Mouse (Mus musculus) kidney, embryonic 15.5 days (tissue): ENCODE results near the gene Lrtm1. TPM values are rescaled to one million over a fixed set of nuclear protein-coding genes. Genes with fewer than 3 reads are reported as not detected.

Experiments
- ATAC-seq: fragments of 200-750 bp; cut with Nextera tagmentation; replicated peaks from 2 replicates; pipeline ENCODE4 v1.8.0; 2017; ENCODE audit warnings: moderate TSS enrichment; ENCODE audit not compliant: low FRiP score
- H3K27ac ChIP-seq: fragments of 300-500 bp; sonication (generic); 2 replicates; pipeline ENCODE4 v1.5.1; 2015; ENCODE audit warnings: mild to moderate bottlenecking, inconsistent platforms
- H3K27me3 ChIP-seq: fragments of 300-500 bp; sonication (generic); 2 replicates; pipeline ENCODE4 v1.6.1; 2015; ENCODE audit warnings: inconsistent platforms
- H3K36me3 ChIP-seq: fragments of 300-500 bp; sonication (generic); 2 replicates; pipeline ENCODE4 v1.6.1; 2015; ENCODE audit warnings: inconsistent platforms
- H3K4me1 ChIP-seq: fragments of 300-500 bp; sonication (generic); 2 replicates; pipeline ENCODE4 v1.6.1; 2015; ENCODE audit warnings: inconsistent platforms
- H3K4me2 ChIP-seq: fragments of 300-500 bp; sonication (generic); 2 replicates; pipeline ENCODE4 v1.6.1; 2015; ENCODE audit warnings: moderate library complexity, mild to moderate bottlenecking, inconsistent platforms
- H3K4me3 ChIP-seq: fragments of 300-500 bp; sonication (generic); replicated peaks from 2 replicates; pipeline ENCODE4 v1.5.1; 2015; ENCODE audit warnings: mild to moderate bottlenecking, inconsistent platforms
- H3K9ac ChIP-seq: fragments of 300-500 bp; sonication (generic); 2 replicates; pipeline ENCODE4 v1.6.1; 2015; ENCODE audit warnings: mild to moderate bottlenecking, inconsistent platforms
- H3K9me3 ChIP-seq: fragments of 300-500 bp; sonication (generic); replicated peaks from 2 replicates; pipeline ENCODE4 v1.6.1; 2016; ENCODE audit warnings: inconsistent platforms
- whole genome bisulfite sequencing: fragments of 180-500 bp; shearing (Covaris S2); methylation state at CpG from one replicate; pipeline ENCODE4 v1.1.7; 2015; ENCODE audit warnings: mixed read lengths; 5-methylcytosine and 5-hydroxymethylcytosine counted together
- polyA plus RNA-seq: library from polyadenylated mRNA; unstranded; fragments of >200 nt; fragmentation: Nextera tagmentation; extraction: Ambion mirVana; gene quantifications from 2 replicates; pipeline ENCODE4 v1.2.1, GENCODE M21; 2015

Gene Lrtm1
- polyA plus RNA-seq, 1 experiment from 2014 or later: 0.10 TPM

DNA sequence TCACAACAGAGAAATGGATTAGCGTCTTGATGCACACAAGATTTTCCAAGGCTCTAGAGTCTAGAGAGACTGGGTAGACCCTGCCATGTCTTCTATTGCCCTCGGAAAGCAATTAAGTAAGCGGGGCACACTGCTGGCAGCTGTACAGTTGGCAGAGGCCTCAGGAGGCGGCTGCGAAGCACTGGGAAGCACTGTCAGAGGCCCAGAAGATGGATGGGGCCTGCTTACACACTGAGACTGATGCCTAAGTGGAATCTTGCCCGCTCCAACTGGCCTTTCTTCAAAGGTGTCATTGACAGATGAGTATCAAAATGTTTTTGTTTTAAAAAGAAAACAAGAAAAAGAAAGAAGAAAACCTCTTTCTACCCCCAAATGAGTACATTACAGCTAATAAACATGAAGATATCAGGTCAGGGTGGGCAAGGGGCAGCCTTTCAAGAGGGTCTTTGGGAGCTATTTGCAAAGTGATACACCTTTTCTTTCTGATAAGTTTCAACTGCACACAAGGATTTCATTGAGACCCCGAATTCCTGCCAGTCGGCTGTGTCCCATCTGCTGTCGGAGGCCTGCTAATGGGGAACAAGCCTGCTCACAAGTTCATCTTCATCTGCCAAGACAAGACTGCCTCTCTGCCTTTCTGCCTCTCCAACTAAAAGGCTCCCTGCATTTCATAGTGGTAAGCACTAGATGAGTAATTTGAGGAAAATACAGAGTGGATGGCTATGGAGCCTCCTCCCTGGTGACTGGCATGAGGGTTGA is 22.8 kb downstream of the Lrtm1 start:
- H3K27ac ChIP-seq: no peak overlapping the region
- H3K27me3 ChIP-seq: peaks cover 3% of the 10 kb centered on the region; the same call in 1 of the 2 replicates
- H3K9me3 ChIP-seq: no peaks in the 10 kb centered on the region
- H3K36me3 ChIP-seq: no peaks in the 10 kb centered on the region
- H3K9ac ChIP-seq: no peak overlapping the region
- H3K4me1 ChIP-seq: 0 out of 2 replicates have a peak, but pooled peaks cover 3% of the 10 kb centered on the region
- WGBS: 54% methylated on average over 9 of the region's 9 CpGs
- ATAC-seq: no peak
- H3K4me2 ChIP-seq: no peak overlapping the region
- H3K4me3 ChIP-seq: no peak overlapping the region

DNA sequence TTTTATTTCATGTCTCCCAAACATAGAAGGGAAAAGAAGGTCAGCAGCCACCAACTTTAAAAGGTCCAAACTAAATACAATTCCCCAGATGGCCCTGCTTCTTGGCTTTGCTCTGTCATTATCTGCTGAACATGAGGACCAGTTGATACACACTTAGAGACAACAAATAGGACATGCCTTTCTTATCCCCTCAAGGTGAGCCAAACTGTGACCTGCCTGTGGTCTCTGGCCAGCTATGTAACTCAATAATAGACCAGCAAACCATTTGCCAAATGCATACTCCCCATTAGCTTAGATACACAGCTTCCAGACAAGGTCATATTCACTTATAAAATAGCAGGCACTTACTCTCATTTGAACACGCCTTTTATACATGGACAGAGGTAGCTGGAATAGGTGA is 23.5 kb downstream of the Lrtm1 start:
- Histone ChIP-seq H3K4me1 (0 out of 2 replicates have a peak, but pooled peaks cover 3% of the 10 kb centered on the region), H3K27ac (no peak overlapping the region), H3K9ac (no peak overlapping the region), H3K4me3 (no peak overlapping the region), H3K36me3 (no peaks in the 10 kb centered on the region), H3K4me2 (no peak overlapping the region), H3K9me3 (no peaks in the 10 kb centered on the region), H3K27me3 (peaks cover 3% of the 10 kb centered on the region; the same call in 1 of the 2 replicates)
- no peak for ATAC-seq
- WGBS: 74% methylated on average over 1 of the region's 1 CpGs

DNA sequence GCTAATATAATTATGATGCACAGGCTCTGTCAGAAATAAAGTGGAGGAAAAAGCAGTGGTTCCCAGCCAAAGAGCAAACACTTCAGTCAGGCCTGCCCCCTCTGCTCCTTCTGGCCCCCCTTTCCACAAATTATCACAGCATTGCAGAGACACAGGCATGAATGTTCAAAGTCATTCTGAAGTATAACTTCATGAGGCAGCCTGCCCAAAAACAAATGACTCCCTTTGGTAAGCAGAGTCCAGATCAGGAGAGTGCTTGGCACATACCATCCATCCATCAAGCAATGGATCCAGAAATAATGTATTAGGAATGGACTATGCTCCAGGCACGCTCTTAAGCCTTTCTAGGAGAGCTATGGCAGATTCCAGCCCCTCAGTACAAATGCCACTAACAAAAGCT is 24.3 kb downstream of the Lrtm1 start:
- Histone ChIP-seq H3K9ac (no peak overlapping the region), H3K36me3 (no peaks in the 10 kb centered on the region), H3K27ac (no peak overlapping the region), H3K4me1 (0 out of 2 replicates have a peak, but pooled peaks cover 3% of the 10 kb centered on the region), H3K4me3 (no peak overlapping the region), H3K27me3 (peaks cover 3% of the 10 kb centered on the region; the same call in 1 of the 2 replicates), H3K4me2 (no peak overlapping the region), H3K9me3 (no peaks in the 10 kb centered on the region)
- ATAC-seq: no peak
- WGBS: 88% methylated on average over 1 of the region's 1 CpGs

DNA sequence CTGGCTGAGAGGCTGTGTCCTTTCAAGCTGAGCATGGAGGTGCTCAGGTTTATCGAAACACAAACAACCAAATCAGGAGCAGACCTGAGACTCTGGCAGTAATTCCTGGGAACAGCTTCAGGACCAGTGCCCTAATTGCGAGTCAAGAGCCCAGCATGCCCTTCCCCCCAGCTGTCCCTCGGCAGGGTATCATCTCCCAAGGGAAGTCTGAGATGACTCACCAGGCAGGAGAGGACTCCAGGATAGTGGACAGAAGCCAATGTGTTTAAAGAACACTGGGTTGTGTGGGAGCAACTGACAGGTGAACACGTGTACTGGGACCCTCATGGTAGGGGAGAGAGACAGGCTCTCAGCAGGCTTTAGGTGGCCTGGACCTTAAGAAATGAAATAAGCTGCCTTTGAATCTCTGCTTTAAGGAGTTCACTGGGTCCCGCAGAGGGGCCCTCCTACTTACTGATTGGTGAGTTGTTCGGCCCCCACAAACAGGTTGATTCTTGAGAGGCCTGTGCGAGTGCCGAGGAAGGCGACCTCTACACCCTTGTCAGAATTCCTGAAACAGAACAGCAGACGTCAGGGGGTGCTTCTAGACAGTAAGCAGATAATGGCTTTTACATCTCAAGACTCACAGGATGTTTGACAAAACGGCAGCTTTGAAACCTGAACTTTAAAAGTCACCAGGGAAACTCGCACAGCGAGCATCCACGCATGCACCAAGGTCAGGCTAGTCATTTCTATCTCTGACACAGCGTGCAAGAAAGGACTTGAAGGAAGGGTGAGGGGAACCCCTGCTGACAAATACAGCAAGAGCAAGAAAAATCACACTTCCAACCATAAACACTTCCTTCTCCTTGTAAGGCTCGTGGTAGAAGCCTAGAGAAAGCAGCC is 34.2 kb downstream of the Lrtm1 start:
- Histone ChIP-seq H3K9ac (no peak overlapping the region), H3K36me3 (no peaks in the 10 kb centered on the region), H3K4me2 (no peak overlapping the region), H3K27ac (no peak overlapping the region), H3K4me3 (no peak overlapping the region), H3K4me1 (no peaks in the 10 kb centered on the region), H3K27me3 (no peaks in the 10 kb centered on the region), H3K9me3 (no peaks in the 10 kb centered on the region)
- ATAC-seq: no peak
- 40% methylated on average over 16 of the region's 16 CpGs for WGBS

DNA sequence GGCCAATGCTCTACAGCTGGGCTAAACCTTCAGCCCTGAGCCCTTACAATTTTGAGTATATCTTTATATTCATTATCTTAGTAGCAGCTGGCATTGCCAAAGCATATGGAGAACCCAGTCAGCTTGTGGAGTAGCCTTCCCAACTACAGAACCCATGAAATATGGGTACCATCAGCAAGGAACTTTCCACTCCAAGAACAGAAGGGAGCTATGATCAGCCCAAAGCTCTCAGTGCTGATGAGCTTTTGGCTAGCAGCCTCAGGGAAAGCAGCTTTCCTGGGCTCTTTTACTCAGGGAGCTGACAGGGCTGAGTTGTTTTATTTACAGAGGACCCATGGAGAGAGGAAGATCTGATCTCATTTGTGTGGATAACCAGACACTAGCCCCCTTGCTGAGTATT is 42.7 kb downstream of the Lrtm1 start:
- Histone ChIP-seq H3K4me1 (no peaks in the 10 kb centered on the region), H3K9me3 (no peaks in the 10 kb centered on the region), H3K9ac (no peak overlapping the region), H3K36me3 (no peaks in the 10 kb centered on the region), H3K4me3 (no peak overlapping the region), H3K27ac (no peak overlapping the region), H3K4me2 (no peak overlapping the region), H3K27me3 (no peaks in the 10 kb centered on the region)
- ATAC-seq: no peak

DNA sequence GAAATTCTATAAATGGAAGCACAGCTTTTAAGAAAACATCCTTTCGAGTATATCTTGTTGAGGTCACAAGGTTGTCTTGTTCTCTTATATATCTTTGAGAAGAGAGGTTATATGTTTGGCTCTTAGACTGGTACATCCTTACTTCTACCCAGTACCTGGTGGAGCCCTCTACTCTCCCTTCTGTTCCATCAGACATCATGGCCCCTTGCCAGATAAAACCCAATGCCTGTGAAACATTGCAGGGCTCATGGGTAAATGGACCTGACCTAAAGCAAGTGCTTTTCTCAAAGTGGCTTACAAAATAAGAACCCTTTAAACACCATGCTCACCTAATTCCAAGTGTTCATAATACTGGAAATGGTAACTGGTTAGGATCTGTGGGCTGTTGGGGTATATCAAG is 43.5 kb downstream of the Lrtm1 start:
- 75% methylated on average over 1 of the region's 1 CpGs for WGBS
- Histone ChIP-seq H3K27ac (no peak overlapping the region), H3K4me3 (no peak overlapping the region), H3K9me3 (no peaks in the 10 kb centered on the region), H3K4me1 (no peaks in the 10 kb centered on the region), H3K36me3 (no peaks in the 10 kb centered on the region), H3K9ac (no peak overlapping the region), H3K27me3 (no peaks in the 10 kb centered on the region), H3K4me2 (no peak overlapping the region)
- no peak for ATAC-seq

DNA sequence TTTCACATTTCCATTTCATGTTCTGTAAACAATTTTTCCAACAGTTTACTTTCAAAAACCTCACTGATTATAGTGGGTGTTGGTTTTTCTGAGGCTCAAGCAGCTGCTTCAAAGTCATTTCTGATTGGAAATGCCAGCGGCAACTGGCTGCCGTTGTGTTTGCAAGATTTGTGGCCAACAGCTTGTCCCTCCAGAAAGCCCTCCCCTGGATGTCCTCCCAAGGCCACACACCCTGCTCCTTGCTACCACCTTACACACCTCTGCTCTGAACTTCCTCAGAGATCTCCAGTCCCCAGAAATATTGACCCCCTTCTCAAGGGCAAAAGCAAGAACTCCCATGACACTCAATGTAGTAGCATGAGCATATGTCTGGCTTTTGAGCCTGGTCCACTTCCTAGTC is 44.7 kb downstream of the Lrtm1 start:
- H3K9ac ChIP-seq: no peak overlapping the region
- WGBS: 92% methylated on average over 2 of the region's 2 CpGs
- H3K4me2 ChIP-seq: no peak overlapping the region
- H3K4me1 ChIP-seq: no peaks in the 10 kb centered on the region
- no peaks in the 10 kb centered on the region for H3K27me3 ChIP-seq
- no peaks in the 10 kb centered on the region for H3K9me3 ChIP-seq
- H3K4me3 ChIP-seq: no peak overlapping the region
- H3K36me3 ChIP-seq: no peaks in the 10 kb centered on the region
- ATAC-seq: no peak
- H3K27ac ChIP-seq: no peak overlapping the region

DNA sequence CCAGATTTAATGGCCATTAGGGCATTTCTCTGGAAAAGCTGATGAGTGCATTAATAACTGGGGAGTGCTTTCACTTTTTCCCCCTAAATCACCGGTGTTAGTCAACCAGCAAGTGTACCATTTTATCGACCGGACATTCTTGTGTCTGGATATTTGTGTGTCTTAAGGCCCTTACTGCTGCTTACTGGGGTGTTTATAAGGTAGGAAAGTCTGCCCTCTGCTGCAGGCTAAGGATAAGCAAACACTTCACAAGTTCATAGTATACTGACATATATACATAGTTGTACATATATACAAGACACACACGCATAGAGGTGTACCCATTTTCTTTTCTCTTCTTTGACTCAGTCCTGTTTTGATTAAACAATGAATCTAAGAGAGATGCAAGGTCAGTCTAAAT is 55.7 kb downstream of the Lrtm1 start:
- no peak overlapping the region for H3K4me2 ChIP-seq
- no peak for ATAC-seq
- H3K9ac ChIP-seq: no peak overlapping the region
- 74% methylated on average over 4 of the region's 4 CpGs for WGBS
- H3K4me3 ChIP-seq: no peak overlapping the region
- H3K9me3 ChIP-seq: no peaks in the 10 kb centered on the region
- H3K4me1 ChIP-seq: no peaks in the 10 kb centered on the region
- no peak overlapping the region for H3K27ac ChIP-seq
- no peaks in the 10 kb centered on the region for H3K27me3 ChIP-seq
- H3K36me3 ChIP-seq: no peaks in the 10 kb centered on the region

DNA sequence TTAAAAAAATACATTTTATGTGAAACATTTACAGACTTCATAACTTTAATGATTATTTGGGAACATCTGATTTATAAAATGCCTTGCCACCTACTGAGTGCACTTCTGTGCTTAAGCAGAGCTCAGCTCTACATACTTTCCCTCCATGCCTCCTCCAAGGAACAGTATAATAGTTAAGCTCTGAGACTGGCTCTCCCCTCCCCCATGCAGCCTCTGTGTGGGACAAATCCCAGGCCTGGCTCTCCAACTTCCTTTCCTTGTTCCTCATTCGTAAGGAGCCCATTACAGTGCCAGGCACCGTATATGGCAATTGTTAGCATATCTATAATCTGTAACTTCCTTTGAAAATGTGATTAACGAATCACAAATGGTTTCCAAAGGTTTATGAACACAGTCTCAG is 59.4 kb downstream of the Lrtm1 start:
- H3K4me2 ChIP-seq: no peak overlapping the region
- H3K36me3 ChIP-seq: no peaks in the 10 kb centered on the region
- no peak overlapping the region for H3K27ac ChIP-seq
- no peak overlapping the region for H3K9ac ChIP-seq
- no peaks in the 10 kb centered on the region for H3K27me3 ChIP-seq
- no peaks in the 10 kb centered on the region for H3K4me1 ChIP-seq
- no peaks in the 10 kb centered on the region for H3K9me3 ChIP-seq
- ATAC-seq: no peak
- H3K4me3 ChIP-seq: no peak overlapping the region
- WGBS: 72% methylated on average over 3 of the region's 3 CpGs

DNA sequence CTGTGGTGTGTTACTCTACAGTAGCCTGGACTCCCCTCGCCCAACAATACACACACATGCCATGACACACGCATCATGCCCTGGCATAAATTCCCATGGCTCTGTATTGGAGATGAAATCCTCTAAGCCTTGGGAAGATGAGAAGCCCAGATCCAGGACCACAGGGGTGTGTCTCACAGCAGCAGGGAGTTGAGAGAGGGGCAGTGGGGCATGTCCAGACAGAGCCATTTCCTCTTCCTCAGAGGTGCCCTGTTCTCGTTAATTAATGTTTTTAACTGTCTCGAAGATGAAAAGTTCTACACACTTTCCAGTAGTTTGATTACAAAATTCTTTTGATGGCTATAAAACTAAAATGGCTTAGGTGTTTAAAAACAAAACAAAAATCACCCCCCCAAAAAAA is 62.2 kb downstream of the Lrtm1 start:
- ATAC-seq: peak; percentile 80
- no peak overlapping the region for H3K4me3 ChIP-seq
- H3K9ac ChIP-seq: no peak overlapping the region
- 0 out of 2 replicates have a peak overlapping the region, but pooled peaks have one; percentile 27 for H3K27ac ChIP-seq
- H3K4me2 ChIP-seq: no peak overlapping the region
- 56% methylated on average over 4 of the region's 4 CpGs for WGBS
- H3K27me3 ChIP-seq: peaks cover 6% of the 10 kb centered on the region; the same call in 1 of the 2 replicates
- no peaks in the 10 kb centered on the region for H3K4me1 ChIP-seq
- no peaks in the 10 kb centered on the region for H3K36me3 ChIP-seq
- no peaks in the 10 kb centered on the region for H3K9me3 ChIP-seq

DNA sequence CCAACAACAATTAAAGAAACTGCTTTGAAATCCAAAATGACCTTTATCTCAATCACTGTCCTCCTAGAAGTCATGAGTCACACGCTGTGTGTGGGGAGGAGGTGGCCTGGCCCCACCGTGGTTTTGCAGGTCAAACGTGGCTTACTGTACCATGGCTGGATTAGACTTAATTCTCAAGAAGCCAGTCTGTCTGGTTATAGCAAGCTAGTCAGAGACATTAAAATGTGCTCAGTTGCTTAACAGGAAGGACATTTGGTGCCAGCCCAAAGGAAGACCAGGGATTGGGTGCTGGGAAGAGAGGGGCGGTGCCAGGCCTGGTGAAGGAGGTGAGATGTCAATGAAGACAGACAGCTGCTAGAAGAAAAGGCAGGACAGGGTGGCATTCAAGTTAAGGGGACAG is 62.6 kb downstream of the Lrtm1 start:
- no peak overlapping the region for H3K4me2 ChIP-seq
- 0 out of 2 replicates have a peak overlapping the region, but pooled peaks have one; percentile 27 for H3K27ac ChIP-seq
- peaks cover 7% of the 10 kb centered on the region; the same call in 1 of the 2 replicates for H3K27me3 ChIP-seq
- peak; percentile 71; the same call in 1 of the 2 replicates for ATAC-seq
- no peak overlapping the region for H3K9ac ChIP-seq
- H3K4me3 ChIP-seq: no peak overlapping the region
- H3K36me3 ChIP-seq: no peaks in the 10 kb centered on the region
- H3K9me3 ChIP-seq: no peaks in the 10 kb centered on the region
- WGBS: 49% methylated on average over 4 of the region's 4 CpGs
- no peaks in the 10 kb centered on the region for H3K4me1 ChIP-seq

DNA sequence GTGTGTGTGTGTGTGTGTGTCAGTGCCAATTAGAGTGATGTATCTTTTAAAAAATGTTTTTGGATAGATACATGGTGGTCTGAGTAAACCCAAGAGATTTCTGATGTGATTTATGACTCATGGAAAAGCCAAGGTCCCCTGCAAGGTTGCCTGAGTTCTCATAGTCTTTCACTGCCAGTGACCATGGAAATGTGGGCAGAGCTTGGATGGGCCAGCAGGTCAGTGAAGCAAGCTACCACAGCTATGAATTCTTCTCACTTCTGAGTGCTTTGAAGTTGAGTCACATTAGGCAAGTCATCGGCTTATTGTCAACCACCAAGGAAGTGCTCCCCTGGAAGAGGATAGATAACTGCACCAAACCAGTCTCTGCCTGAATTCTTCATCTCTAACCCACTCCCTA is 64.2 kb downstream of the Lrtm1 start:
- WGBS: 78% methylated on average over 1 of the region's 1 CpGs
- H3K27me3 ChIP-seq: peaks cover 16% of the 10 kb centered on the region
- no peaks in the 10 kb centered on the region for H3K4me1 ChIP-seq
- no peak overlapping the region for H3K9ac ChIP-seq
- no peak overlapping the region for H3K4me2 ChIP-seq
- no peaks in the 10 kb centered on the region for H3K9me3 ChIP-seq
- no peak for ATAC-seq
- no peak overlapping the region for H3K4me3 ChIP-seq
- no peak overlapping the region for H3K27ac ChIP-seq
- no peaks in the 10 kb centered on the region for H3K36me3 ChIP-seq
